Mouse (Mus musculus) olfactory bulb, adult 2 months (tissue): ENCODE results near the gene Tdo2.

Source experiments
- CTCF ChIP-seq: fragments of 200-500 bp; IDR thresholded peaks from 2 replicates; pipeline ENCODE4 v1.5.1; 2012; ENCODE audit warnings: low read depth, mild to moderate bottlenecking, low read length, moderate library complexity; ENCODE audit not compliant: insufficient read depth
- POLR2A ChIP-seq: fragments of 200-500 bp; IDR thresholded peaks from 2 replicates; pipeline ENCODE4 v1.6.1; 2012; ENCODE audit warnings: mild to moderate bottlenecking, low read depth, low read length, moderate library complexity; ENCODE audit not compliant: insufficient read depth

DNA sequence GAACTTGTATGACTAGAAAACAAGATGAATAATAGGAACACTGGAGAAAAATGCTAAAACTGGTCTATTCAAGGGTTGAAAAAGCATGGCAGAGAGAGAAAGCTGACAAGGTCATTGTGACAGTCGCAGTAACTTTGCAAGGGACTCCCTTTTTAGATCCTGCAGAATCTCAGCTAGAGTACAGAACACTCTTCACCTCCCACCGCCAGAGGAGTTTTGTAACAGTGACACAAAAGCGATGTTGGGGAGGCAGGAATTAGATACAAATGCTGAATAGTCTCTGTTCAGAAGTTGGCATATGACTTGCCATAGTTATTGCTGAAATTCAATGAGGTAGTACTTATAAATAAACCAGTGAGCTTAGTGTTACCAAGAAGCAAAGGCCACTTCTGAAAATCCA lies 47.1 kb upstream of the Tdo2 start:
- no peak for TF ChIP-seq POLR2A
- TF ChIP-seq CTCF, result no peak
